Mouse (Mus musculus): ENCODE results near the gene Pofut1. TPM values are rescaled to one million over a fixed set of nuclear protein-coding genes. Genes with fewer than 3 reads are reported as not detected.

Gene Pofut1
- polyA plus RNA-seq, 1 experiment from 2014 or later = 10.7 TPM

GRCm38 (mm10) chr2:153222566-153222965 lies 18.8 kb upstream of the Pofut1 start:
- H3K4me3 ChIP-seq (ENCODE audit: inconsistent target) = no peak overlapping the region
- no peak overlapping the region for H3K27ac ChIP-seq
- H3K36me3 ChIP-seq (ENCODE audit: inconsistent target) = no peaks in the 10 kb centered on the region
- H3K79me2 ChIP-seq (ENCODE audit: inconsistent target) = no peaks in the 10 kb centered on the region
- WGBS (ENCODE audit: missing documents) = 68% methylated on average over 2 of the region's 2 CpGs

- Histone ChIP-seq H3K27ac (peak within 1 kb of the TSS; percentile 45), H3K4me3 (ENCODE audit: inconsistent target) (peak within 1 kb of the TSS; percentile 45), H3K36me3 (ENCODE audit: inconsistent target) (peaks cover 16% of the 10 kb centered on the region), H3K79me2 (ENCODE audit: inconsistent target) (peaks cover 17% of the 10 kb centered on the region; the same call in 1 of the 2 replicates)
- 4% methylated on average over 29 of the region's 31 CpGs for WGBS (ENCODE audit: missing documents)
Measured at GRCm38 (mm10) chr2:153224946-153225594, 16.3 kb upstream of the Pofut1 start, which contains the start of gene Tspyl3. Gene Tspyl3, minus strand, starts transcription at chr2:153225441.

GRCm38 (mm10) chr2:153225595-153225953 lies 15.8 kb upstream of the Pofut1 start:
- Histone ChIP-seq H3K4me3 (ENCODE audit: inconsistent target) (peak overlapping the region; percentile 45), H3K79me2 (ENCODE audit: inconsistent target) (peaks cover 22% of the 10 kb centered on the region; the same call in 1 of the 2 replicates), H3K36me3 (ENCODE audit: inconsistent target) (peaks cover 21% of the 10 kb centered on the region), H3K27ac (peak overlapping the region; percentile 45)
- 30% methylated on average over 3 of the region's 3 CpGs for WGBS (ENCODE audit: missing documents)

- H3K4me3 ChIP-seq (ENCODE audit: inconsistent target) = no peak overlapping the region
- H3K36me3 ChIP-seq (ENCODE audit: inconsistent target) = peaks cover 42% of the 10 kb centered on the region
- H3K79me2 ChIP-seq (ENCODE audit: inconsistent target) = peaks cover 46% of the 10 kb centered on the region
- 88% methylated on average over 4 of the region's 4 CpGs for WGBS (ENCODE audit: missing documents)
- no peak overlapping the region for H3K27ac ChIP-seq
Measured at GRCm38 (mm10) chr2:153227959-153228358, 13.4 kb upstream of the Pofut1 start.

GRCm38 (mm10) chr2:153228523-153228922 lies 12.8 kb upstream of the Pofut1 start:
- H3K79me2 ChIP-seq (ENCODE audit: inconsistent target) = peaks cover 52% of the 10 kb centered on the region
- 76% methylated on average over 5 of the region's 5 CpGs for WGBS (ENCODE audit: missing documents)
- H3K4me3 ChIP-seq (ENCODE audit: inconsistent target) = no peak overlapping the region
- peaks cover 42% of the 10 kb centered on the region for H3K36me3 ChIP-seq (ENCODE audit: inconsistent target)
- no peak overlapping the region for H3K27ac ChIP-seq

- H3K79me2 ChIP-seq (ENCODE audit: inconsistent target) = peaks cover 92% of the 10 kb centered on the region
- peaks cover 25% of the 10 kb centered on the region for H3K36me3 ChIP-seq (ENCODE audit: inconsistent target)
- WGBS (ENCODE audit: missing documents) = 83% methylated on average over 4 of the region's 4 CpGs
- no peak overlapping the region for H3K27ac ChIP-seq
- H3K4me3 ChIP-seq (ENCODE audit: inconsistent target) = no peak overlapping the region
Measured at GRCm38 (mm10) chr2:153237193-153237592, 4.1 kb upstream of the Pofut1 start.

GRCm38 (mm10) chr2:153237891-153238290 lies 3.4 kb upstream of the Pofut1 start:
- H3K27ac ChIP-seq = peak overlapping the region; percentile 92
- peaks cover 21% of the 10 kb centered on the region for H3K36me3 ChIP-seq (ENCODE audit: inconsistent target)
- 82% methylated on average over 4 of the region's 4 CpGs for WGBS (ENCODE audit: missing documents)
- H3K79me2 ChIP-seq (ENCODE audit: inconsistent target) = peaks cover 90% of the 10 kb centered on the region
- H3K4me3 ChIP-seq (ENCODE audit: inconsistent target) = no peak overlapping the region

- 46% methylated on average over 2 of the region's 2 CpGs for WGBS (ENCODE audit: missing documents)
- H3K27ac ChIP-seq = peak overlapping the region; percentile 92
- H3K36me3 ChIP-seq (ENCODE audit: inconsistent target) = peaks cover 21% of the 10 kb centered on the region
- no peak overlapping the region for H3K4me3 ChIP-seq (ENCODE audit: inconsistent target)
- H3K79me2 ChIP-seq (ENCODE audit: inconsistent target) = peaks cover 89% of the 10 kb centered on the region
Measured at GRCm38 (mm10) chr2:153238406-153238805, 2.9 kb upstream of the Pofut1 start.

GRCm38 (mm10) chr2:153239021-153239859 lies 2.1 kb upstream of the Pofut1 start:
- Histone ChIP-seq H3K27ac (peak overlapping the region; percentile 92), H3K79me2 (ENCODE audit: inconsistent target) (peaks cover 81% of the 10 kb centered on the region), H3K36me3 (ENCODE audit: inconsistent target) (peaks cover 21% of the 10 kb centered on the region), H3K4me3 (ENCODE audit: inconsistent target) (peak overlapping the region; percentile 93)
- WGBS (ENCODE audit: missing documents) = 27% methylated on average over 7 of the region's 7 CpGs

- peak overlapping the region; percentile 92 for H3K27ac ChIP-seq
- peaks cover 16% of the 10 kb centered on the region for H3K36me3 ChIP-seq (ENCODE audit: inconsistent target)
- 22% methylated on average over 20 of the region's 22 CpGs for WGBS (ENCODE audit: missing documents)
Measured at GRCm38 (mm10) chr2:153239860-153240480, 1.4 kb upstream of the Pofut1 start.

GRCm38 (mm10) chr2:153240701-153241235 lies 565 bp upstream of the Pofut1 start:
- H3K27ac ChIP-seq = peak overlapping the region; percentile 92
- peak overlapping the region; percentile 93 for H3K4me3 ChIP-seq (ENCODE audit: inconsistent target)
- WGBS (ENCODE audit: missing documents) = under 1% methylated on average over 29 of the region's 33 CpGs
- peaks cover 8% of the 10 kb centered on the region for H3K36me3 ChIP-seq (ENCODE audit: inconsistent target)
- H3K79me2 ChIP-seq (ENCODE audit: inconsistent target) = peaks cover 66% of the 10 kb centered on the region

More at GRCm38 (mm10) chr2:153239860-153240480, 1.4 kb upstream of the Pofut1 start:
- H3K4me3 ChIP-seq (ENCODE audit: inconsistent target) = peak overlapping the region; percentile 93
- peaks cover 74% of the 10 kb centered on the region for H3K79me2 ChIP-seq (ENCODE audit: inconsistent target)

- H3K4me3 ChIP-seq (ENCODE audit: inconsistent target) = peak overlapping the region; percentile 60
- H3K27ac ChIP-seq = peak overlapping the region; percentile 78
- H3K79me2 ChIP-seq (ENCODE audit: inconsistent target) = peaks cover 52% of the 10 kb centered on the region
- 73% methylated on average over 6 of the region's 6 CpGs for WGBS (ENCODE audit: missing documents)
- H3K36me3 ChIP-seq (ENCODE audit: inconsistent target) = no peaks in the 10 kb centered on the region
Measured at GRCm38 (mm10) chr2:153242156-153242555, 823 bp downstream of the Pofut1 start.

GRCm38 (mm10) chr2:153249751-153250150 lies 8.4 kb downstream of the Pofut1 start:
- no peaks in the 10 kb centered on the region for H3K79me2 ChIP-seq (ENCODE audit: inconsistent target)
- H3K36me3 ChIP-seq (ENCODE audit: inconsistent target) = peaks cover 6% of the 10 kb centered on the region
- H3K27ac ChIP-seq = no peak overlapping the region
- H3K4me3 ChIP-seq (ENCODE audit: inconsistent target) = no peak overlapping the region
- 26% methylated on average over 4 of the region's 5 CpGs for WGBS (ENCODE audit: missing documents)

- H3K27ac ChIP-seq = no peak overlapping the region
- no peak overlapping the region for H3K4me3 ChIP-seq (ENCODE audit: inconsistent target)
- 95% methylated on average over 2 of the region's 2 CpGs for WGBS (ENCODE audit: missing documents)
- no peaks in the 10 kb centered on the region for H3K79me2 ChIP-seq (ENCODE audit: inconsistent target)
- H3K36me3 ChIP-seq (ENCODE audit: inconsistent target) = peaks cover 10% of the 10 kb centered on the region
Measured at GRCm38 (mm10) chr2:153256604-153257003, 15.3 kb downstream of the Pofut1 start.
